Mouse (Mus musculus): ENCODE data around the gene Bcl2l14. TPM values are rescaled to one million over a fixed set of nuclear protein-coding genes. Genes with fewer than 3 reads are reported as not detected.
A peak's percentile ranks its signal among the peaks of the same experiment; 100 is the strongest.

Gene Bcl2l14
- total RNA-seq, 2 experiments from 2014 or later, result not detected

GRCm38 (mm10) chr6:134390837-134391236 lies 5.3 kb upstream of the Bcl2l14 start:
- intact Hi-C loops (cut with DNase I), result no loop called here
- DNase-seq, result no peak

DNA sequence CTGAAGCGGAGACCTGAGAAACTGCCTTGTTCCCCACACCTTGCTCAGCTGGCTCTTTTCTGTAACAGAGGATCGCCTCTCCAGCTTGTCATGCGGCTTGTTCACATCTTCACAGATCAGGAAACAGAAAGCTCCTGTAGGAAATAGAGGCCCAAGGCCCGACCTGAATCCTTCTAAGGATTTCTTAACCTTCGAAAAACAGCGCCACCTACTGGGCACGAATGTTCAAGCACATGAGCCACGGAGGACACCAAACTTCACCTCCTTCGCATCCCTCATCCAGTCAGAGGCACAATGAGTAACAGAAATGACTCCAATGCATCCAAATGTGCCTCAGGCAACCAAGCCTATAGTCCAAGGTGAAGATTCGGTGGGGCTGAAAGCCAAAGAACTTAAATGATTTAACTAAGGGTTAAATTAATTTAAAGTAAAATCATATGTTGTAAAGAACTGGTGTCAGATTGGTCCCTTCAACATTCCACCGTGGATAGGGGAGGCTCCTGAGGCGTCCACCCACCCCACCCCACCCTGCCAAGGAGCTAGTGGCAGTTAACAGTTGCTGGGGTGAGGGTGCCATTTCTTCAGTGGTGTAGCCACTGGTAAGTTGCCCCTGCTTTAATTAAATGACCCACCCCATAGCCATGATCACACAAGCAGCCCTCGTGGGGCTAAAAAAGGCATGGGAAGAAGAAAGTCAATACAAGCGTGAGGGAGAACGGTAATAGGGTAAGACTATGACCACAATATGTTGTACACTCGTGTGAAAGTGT lies 7.0 kb downstream of the Bcl2l14 start:
- peak; percentile 58 to 76 for DNase-seq
- intact Hi-C loops (cut with DNase I), result loop anchor here (5.0 kb wide), 1 partner anchor 501 kb away; no protein-coding TSS in a partner anchor

- no peak for DNase-seq
- intact Hi-C loops (cut with DNase I), result loop anchor here (5.0 kb wide), 1 partner anchor 501 kb away; no protein-coding TSS in a partner anchor
These were observed 7.6 kb downstream of the Bcl2l14 start for GRCm38 (mm10) chr6:134403684-134404070.

DNA sequence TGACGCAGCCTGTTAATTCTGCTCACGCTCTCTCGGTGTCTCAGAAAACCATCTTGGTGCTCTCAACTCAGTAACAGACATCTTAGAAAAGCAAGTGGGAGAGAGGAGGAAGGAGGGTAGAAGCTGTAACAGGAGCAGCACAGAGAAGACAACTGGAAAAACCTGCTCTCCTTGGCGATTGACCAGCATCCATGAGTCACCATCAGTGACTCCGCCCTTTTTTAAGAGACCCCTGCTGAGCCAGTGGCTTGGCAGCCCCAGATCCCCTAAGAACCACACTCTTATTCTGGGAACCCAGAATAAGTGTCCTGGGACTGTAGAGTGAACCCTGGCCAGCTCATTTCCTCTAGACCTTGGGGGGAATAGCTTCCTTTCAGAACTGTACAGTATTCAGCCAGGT lies 11.1 kb downstream of the Bcl2l14 start:
- intact Hi-C loops (cut with DNase I), result no loop called here
- no peak for DNase-seq

- intact Hi-C loops (cut with DNase I), result no loop called here
- DNase-seq, result no peak
These were observed 17.8 kb downstream of the Bcl2l14 start for GRCm38 (mm10) chr6:134413706-134414531.

GRCm38 (mm10) chr6:134414532-134414883 lies 18.4 kb downstream of the Bcl2l14 start:
- intact Hi-C loops (cut with DNase I), result no loop called here
- no peak for DNase-seq

GRCm38 (mm10) chr6:134416556-134417105 lies 20.5 kb downstream of the Bcl2l14 start:
- no peak for DNase-seq
- intact Hi-C loops (cut with DNase I), result no loop called here

GRCm38 (mm10) chr6:134417886-134418285 lies 21.8 kb downstream of the Bcl2l14 start:
- intact Hi-C loops (cut with DNase I), result no loop called here

GRCm38 (mm10) chr6:134420375-134420774 lies 24.3 kb downstream of the Bcl2l14 start:
- no peak for DNase-seq
- intact Hi-C loops (cut with DNase I), result loop anchor here (10.0 kb wide), 2 partner anchors 374 to 444 kb away; partner anchors contain the start of gene Dusp16

More at GRCm38 (mm10) chr6:134417886-134418285, 21.8 kb downstream of the Bcl2l14 start:
- DNase-seq, result no peak

GRCm38 (mm10) chr6:134421921-134422320 lies 25.8 kb downstream of the Bcl2l14 start:
- no peak for DNase-seq
- intact Hi-C loops (cut with DNase I), result loop anchor here (10.0 kb wide), 2 partner anchors 373 to 443 kb away; partner anchors contain the start of gene Dusp16

DNA sequence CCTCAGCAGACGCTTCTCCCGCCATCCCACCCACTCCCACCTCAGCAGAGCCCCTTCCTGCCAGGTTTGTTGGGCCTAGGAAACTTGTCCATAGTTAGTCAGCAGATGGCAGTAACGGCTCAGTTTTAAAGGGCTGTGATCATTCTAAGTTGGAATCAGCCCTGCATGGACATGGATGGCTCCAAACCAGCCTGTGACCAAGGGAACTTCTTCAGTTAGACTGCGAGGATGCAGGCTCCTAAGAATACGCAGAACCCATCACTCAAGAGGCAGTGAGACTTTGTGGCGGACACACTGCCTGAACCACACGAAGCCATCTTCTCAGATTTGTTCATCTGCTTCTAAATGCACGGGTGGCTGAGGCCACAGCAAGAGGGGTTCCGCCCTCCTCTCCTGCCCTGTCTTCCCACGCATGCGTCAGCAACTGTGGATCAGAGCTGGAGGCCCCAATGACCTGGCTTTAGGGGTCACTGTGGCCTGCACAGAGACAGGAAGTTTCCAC lies 29.1 kb downstream of the Bcl2l14 start:
- peak; percentile 60 to 78 for DNase-seq
- intact Hi-C loops (cut with DNase I), result loop anchor here (10.0 kb wide), 2 partner anchors 370 to 440 kb away; partner anchors contain the start of gene Dusp16

GRCm38 (mm10) chr6:134427165-134427564 lies 31.0 kb downstream of the Bcl2l14 start:
- intact Hi-C loops (cut with DNase I), result loop anchor here (1.0 to 10.0 kb wide), 3 partner anchors 180 to 438 kb away; partner anchors contain the start of gene Dusp16
- no peak for DNase-seq

- intact Hi-C loops (cut with DNase I), result loop anchor here (10.0 kb wide), 2 partner anchors 366 to 436 kb away; partner anchors contain the start of gene Dusp16
- DNase-seq, result no peak
These were observed 32.3 kb downstream of the Bcl2l14 start for GRCm38 (mm10) chr6:134428455-134428854.

DNA sequence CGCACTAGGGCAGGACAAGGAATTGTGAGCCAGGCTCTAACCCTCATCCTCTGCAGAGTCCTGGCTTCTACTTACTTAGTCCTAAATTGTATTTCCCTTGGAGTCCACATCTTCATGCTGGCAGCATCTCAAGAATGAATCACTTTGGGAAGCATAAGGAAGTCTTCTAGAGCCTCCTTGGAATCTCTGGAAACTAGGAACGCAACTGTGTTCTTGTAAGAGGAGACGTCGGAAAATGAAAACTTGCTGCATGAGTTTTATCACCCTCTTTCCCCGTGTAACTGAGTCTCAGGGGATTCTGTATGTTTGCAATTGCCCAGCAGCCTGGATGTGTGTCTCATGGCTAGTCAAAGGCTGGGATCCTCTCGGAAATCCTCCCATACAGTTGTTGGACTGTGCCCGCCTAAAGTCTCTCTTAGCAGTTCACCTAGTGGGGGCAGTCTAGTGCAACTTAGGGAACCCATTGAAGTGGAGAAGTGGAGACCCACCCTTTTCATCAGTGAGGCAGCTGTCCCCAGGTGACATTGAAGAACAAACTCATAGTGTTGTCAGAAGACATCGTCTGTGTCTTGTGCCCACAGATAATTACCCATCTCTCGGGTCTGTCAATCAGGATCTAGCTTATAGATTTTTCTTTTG lies 34.2 kb downstream of the Bcl2l14 start:
- DNase-seq, result peak; percentile 12 to 34
- intact Hi-C loops (cut with DNase I), result no loop called here

- no peak for DNase-seq
- intact Hi-C loops (cut with DNase I), result no loop called here
These were observed 35.5 kb downstream of the Bcl2l14 start for GRCm38 (mm10) chr6:134431583-134431982.

- DNase-seq, result no peak
- intact Hi-C loops (cut with DNase I), result no loop called here
These were observed 37.2 kb downstream of the Bcl2l14 start for GRCm38 (mm10) chr6:134433281-134433680.

GRCm38 (mm10) chr6:134434044-134434443 lies 37.9 kb downstream of the Bcl2l14 start:
- no peak for DNase-seq
- intact Hi-C loops (cut with DNase I), result no loop called here

DNA sequence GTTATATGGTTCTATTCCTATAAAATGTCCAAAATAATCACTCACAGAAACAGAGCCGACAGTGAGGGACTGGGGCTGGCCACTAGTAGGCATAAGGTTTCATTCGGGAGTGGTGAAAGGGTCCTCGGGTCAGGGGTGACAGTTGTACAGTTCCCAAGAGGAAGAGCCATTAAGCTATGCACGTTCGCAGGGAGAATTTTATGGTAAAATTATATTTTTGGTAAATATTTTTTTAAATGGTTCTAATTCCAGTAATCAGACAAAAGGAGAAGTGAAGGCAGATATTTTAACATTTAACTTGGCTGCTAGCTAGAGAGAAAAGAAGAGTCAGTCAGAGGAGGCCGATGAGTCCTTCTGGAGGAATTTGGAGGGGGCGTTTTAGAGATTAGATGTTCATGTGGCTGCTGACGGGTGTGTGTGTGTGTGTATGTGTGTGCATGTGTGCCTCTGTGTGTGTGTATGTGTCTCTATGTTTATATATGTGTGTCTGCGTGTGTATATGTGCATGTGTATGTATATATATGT lies 38.8 kb downstream of the Bcl2l14 start:
- DNase-seq, result no peak
- intact Hi-C loops (cut with DNase I), result no loop called here

DNA sequence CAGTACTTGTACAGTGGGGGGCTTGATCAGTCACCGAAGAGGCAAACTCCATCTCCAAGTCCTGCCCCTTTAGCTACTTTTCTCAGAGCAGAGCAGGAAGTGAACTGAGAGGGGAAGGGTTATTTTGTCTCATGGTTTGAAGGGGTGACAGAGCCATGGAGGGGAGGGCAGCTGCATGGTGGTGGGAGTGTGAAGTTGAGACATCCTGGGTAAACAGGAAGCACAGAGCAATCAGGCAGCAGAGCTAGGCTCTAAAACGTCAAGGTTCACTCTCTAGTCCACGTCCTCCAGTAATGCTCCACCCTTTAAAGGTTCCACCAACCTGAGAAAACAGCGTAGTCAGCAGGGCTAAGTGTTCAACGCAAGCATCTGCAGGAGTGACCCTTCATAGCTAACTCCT lies 40.8 kb downstream of the Bcl2l14 start:
- no peak for DNase-seq
- intact Hi-C loops (cut with DNase I), result no loop called here

All from heart, postnatal 14 days (tissue).